Mouse (Mus musculus): ENCODE results near the gene Acbd3. TPM values are rescaled to one million over a fixed set of nuclear protein-coding genes. Genes with fewer than 3 reads are reported as not detected.

The Acbd3 gene
- polyA plus RNA-seq, 1 experiment = 8.2 TPM

DNA sequence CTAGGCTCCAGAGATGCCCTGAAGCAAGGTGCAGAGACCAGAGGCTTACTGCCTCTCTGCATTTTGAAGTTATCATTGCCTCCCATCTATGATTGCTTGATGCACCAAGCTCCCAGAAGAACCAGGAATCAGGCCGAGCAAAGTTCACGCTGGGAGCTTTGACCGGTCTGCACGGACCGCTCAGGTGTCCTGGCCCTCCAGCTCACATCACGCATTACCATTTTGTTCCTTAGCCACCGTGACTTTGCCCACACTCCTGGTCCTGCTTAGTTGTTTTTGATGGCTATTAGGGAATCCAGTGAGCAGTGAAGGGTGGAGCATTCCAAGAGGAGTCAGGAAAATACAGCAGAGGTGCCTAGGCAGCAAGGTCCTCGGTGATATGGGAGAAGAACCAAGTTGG lies 54.4 kb downstream of the Acbd3 start:
- DNase-seq (ENCODE audit: low read depth in 1 of 2, low spot score in 2 of 2) = no peak
- H3K36me3 ChIP-seq (ENCODE audit: control insufficient read depth, insufficient read depth, low read length) = no peaks in the 10 kb centered on the region
- no peak overlapping the region for H3K27ac ChIP-seq (ENCODE audit: insufficient read depth, low read length)
- no peaks in the 10 kb centered on the region for H3K27me3 ChIP-seq (ENCODE audit: control insufficient read depth, insufficient read depth, low read length)
- no peak for TF ChIP-seq POLR2A (IDR thresholded peaks at IDR 0.05; ENCODE audit: low read depth, low read length)
- no peak for TF ChIP-seq CTCF (IDR thresholded peaks at IDR 0.05; ENCODE audit: extremely low read depth, insufficient read depth, insufficient read length, insufficient replicate concordance)
- WGBS = 94% methylated on average over 8 of the region's 8 CpGs
- H3K4me1 ChIP-seq (ENCODE audit: control insufficient read depth, insufficient read depth, insufficient read length) = peaks cover 3% of the 10 kb centered on the region; the same call in 1 of the 2 replicates
- H3K4me3 ChIP-seq (ENCODE audit: extremely low read depth, insufficient read depth, insufficient read length) = no peak overlapping the region

- Histone ChIP-seq H3K27ac (ENCODE audit: insufficient read depth, low read length) (no peak overlapping the region), H3K4me1 (ENCODE audit: control insufficient read depth, insufficient read depth, insufficient read length) (no peaks in the 10 kb centered on the region; the same call in 1 of the 2 replicates), H3K4me3 (ENCODE audit: extremely low read depth, insufficient read depth, insufficient read length) (no peak overlapping the region), H3K36me3 (ENCODE audit: control insufficient read depth, insufficient read depth, low read length) (no peaks in the 10 kb centered on the region), H3K27me3 (ENCODE audit: control insufficient read depth, insufficient read depth, low read length) (no peaks in the 10 kb centered on the region)
- no peak for TF ChIP-seq CTCF (IDR thresholded peaks at IDR 0.05; ENCODE audit: extremely low read depth, insufficient read depth, insufficient read length, insufficient replicate concordance)
- no peak for TF ChIP-seq POLR2A (IDR thresholded peaks at IDR 0.05; ENCODE audit: low read depth, low read length)
- DNase-seq (ENCODE audit: low read depth in 1 of 2, low spot score in 2 of 2) = no peak
- WGBS = 92% methylated on average over 5 of the region's 5 CpGs
These were observed 55.4 kb downstream of the Acbd3 start for GRCm38 (mm10) chr1:180781250-180781649.

DNA sequence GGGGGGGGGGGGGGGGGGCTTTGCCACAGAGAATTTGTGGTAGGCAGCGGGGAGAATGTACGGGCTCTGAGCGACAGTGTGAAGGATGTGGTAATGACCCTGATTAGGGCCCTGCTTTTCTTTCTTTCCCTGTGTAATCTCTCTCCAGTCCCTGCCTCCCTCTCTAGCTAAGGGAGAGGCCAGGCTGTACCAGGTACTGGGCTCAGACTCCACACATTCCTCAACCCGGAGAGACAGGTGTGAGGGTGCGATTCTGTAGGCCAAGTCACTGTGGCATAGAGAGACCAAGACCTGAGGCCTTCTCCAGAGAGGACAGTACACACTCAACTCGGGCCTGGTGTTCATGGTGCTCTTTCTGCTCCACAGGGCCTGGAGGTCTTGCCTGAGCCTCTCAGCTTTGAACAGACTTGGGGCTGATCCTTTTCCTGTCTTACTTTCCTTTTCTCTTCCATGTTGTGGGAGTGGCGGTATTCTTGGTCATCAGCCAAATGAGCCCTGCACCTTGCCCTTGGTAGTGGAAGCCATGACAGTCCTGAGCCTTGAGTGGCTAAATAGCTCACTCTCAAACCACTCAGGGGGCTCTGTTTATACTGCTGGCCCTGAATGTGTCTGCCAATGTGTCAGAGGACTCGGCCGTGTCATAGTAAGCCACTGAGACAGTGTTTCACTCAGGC lies 57.2 kb downstream of the Acbd3 start:
- Histone ChIP-seq H3K27ac (ENCODE audit: insufficient read depth, low read length) (no peak overlapping the region), H3K4me1 (ENCODE audit: control insufficient read depth, insufficient read depth, insufficient read length) (no peaks in the 10 kb centered on the region), H3K27me3 (ENCODE audit: control insufficient read depth, insufficient read depth, low read length) (no peaks in the 10 kb centered on the region), H3K36me3 (ENCODE audit: control insufficient read depth, insufficient read depth, low read length) (no peaks in the 10 kb centered on the region), H3K4me3 (ENCODE audit: extremely low read depth, insufficient read depth, insufficient read length) (no peak overlapping the region)
- TF ChIP-seq POLR2A (IDR thresholded peaks at IDR 0.05; ENCODE audit: low read depth, low read length) (no peak), CTCF (IDR thresholded peaks at IDR 0.05; ENCODE audit: extremely low read depth, insufficient read depth, insufficient read length, insufficient replicate concordance) (no peak)
- no peak for DNase-seq (ENCODE audit: low read depth in 1 of 2, low spot score in 2 of 2)
- 70% methylated on average over 9 of the region's 9 CpGs for WGBS

- H3K4me1 ChIP-seq (ENCODE audit: control insufficient read depth, insufficient read depth, insufficient read length) = no peaks in the 10 kb centered on the region
- no peak for TF ChIP-seq CTCF (IDR thresholded peaks at IDR 0.05; ENCODE audit: extremely low read depth, insufficient read depth, insufficient read length, insufficient replicate concordance)
- TF ChIP-seq POLR2A (IDR thresholded peaks at IDR 0.05; ENCODE audit: low read depth, low read length) = no peak
- H3K27ac ChIP-seq (ENCODE audit: insufficient read depth, low read length) = no peak overlapping the region
- WGBS = 73% methylated on average over 3 of the region's 3 CpGs
- DNase-seq (ENCODE audit: low read depth in 1 of 2, low spot score in 2 of 2) = no peak
- H3K4me3 ChIP-seq (ENCODE audit: extremely low read depth, insufficient read depth, insufficient read length) = no peak overlapping the region
- H3K27me3 ChIP-seq (ENCODE audit: control insufficient read depth, insufficient read depth, low read length) = no peaks in the 10 kb centered on the region
- no peaks in the 10 kb centered on the region for H3K36me3 ChIP-seq (ENCODE audit: control insufficient read depth, insufficient read depth, low read length)
These were observed 57.7 kb downstream of the Acbd3 start for GRCm38 (mm10) chr1:180783580-180783928.

- no peak for TF ChIP-seq CTCF (IDR thresholded peaks at IDR 0.05; ENCODE audit: extremely low read depth, insufficient read depth, insufficient read length, insufficient replicate concordance)
- TF ChIP-seq POLR2A (IDR thresholded peaks at IDR 0.05; ENCODE audit: low read depth, low read length) = no peak
- Histone ChIP-seq H3K27ac (ENCODE audit: insufficient read depth, low read length) (no peak overlapping the region), H3K4me1 (ENCODE audit: control insufficient read depth, insufficient read depth, insufficient read length) (peaks cover 7% of the 10 kb centered on the region; the same call in 1 of the 2 replicates), H3K4me3 (ENCODE audit: extremely low read depth, insufficient read depth, insufficient read length) (no peak overlapping the region), H3K27me3 (ENCODE audit: control insufficient read depth, insufficient read depth, low read length) (no peaks in the 10 kb centered on the region), H3K36me3 (ENCODE audit: control insufficient read depth, insufficient read depth, low read length) (no peaks in the 10 kb centered on the region)
- DNase-seq (ENCODE audit: low read depth in 1 of 2, low spot score in 2 of 2) = no peak
- 83% methylated on average over 14 of the region's 14 CpGs for WGBS
These were observed 66.1 kb downstream of the Acbd3 start for GRCm38 (mm10) chr1:180791821-180792480.

GRCm38 (mm10) chr1:180792814-180793213 lies 67.0 kb downstream of the Acbd3 start:
- peaks cover 7% of the 10 kb centered on the region; the same call in 1 of the 2 replicates for H3K4me1 ChIP-seq (ENCODE audit: control insufficient read depth, insufficient read depth, insufficient read length)
- DNase-seq (ENCODE audit: low read depth in 1 of 2, low spot score in 2 of 2) = no peak
- no peaks in the 10 kb centered on the region for H3K27me3 ChIP-seq (ENCODE audit: control insufficient read depth, insufficient read depth, low read length)
- 81% methylated on average over 4 of the region's 4 CpGs for WGBS
- TF ChIP-seq POLR2A (IDR thresholded peaks at IDR 0.05; ENCODE audit: low read depth, low read length) (no peak), CTCF (IDR thresholded peaks at IDR 0.05; ENCODE audit: extremely low read depth, insufficient read depth, insufficient read length, insufficient replicate concordance) (no peak)
- no peak overlapping the region for H3K4me3 ChIP-seq (ENCODE audit: extremely low read depth, insufficient read depth, insufficient read length)
- no peak overlapping the region for H3K27ac ChIP-seq (ENCODE audit: insufficient read depth, low read length)
- no peaks in the 10 kb centered on the region for H3K36me3 ChIP-seq (ENCODE audit: control insufficient read depth, insufficient read depth, low read length)

Measured in spleen, adult 2 months (tissue).